Mouse (Mus musculus): ENCODE measurements at regions not wholly inside any gene's neighbourhood (a gene's known extent, or its start where the extent isn't known, plus 50 kb on each side); places are given as distances from the start of the nearest gene placed in this dataset.

GRCm38 (mm10) chr9:41412174-41412757 is 250.8 kb upstream of the Ubash3b start:
- H3K4me2 ChIP-seq (ENCODE audit: low read depth) = no peak overlapping the region
- DNase-seq (no peak), ATAC-seq (no peak)
- WGBS = 32% methylated on average over 5 of the region's 5 CpGs
- no peak overlapping the region for H3K9ac ChIP-seq
- H3K27me3 ChIP-seq (ENCODE audit: insufficient read depth, low read length) = no peaks in the 10 kb centered on the region
- H3K9me3 ChIP-seq (ENCODE audit: low read length) = no peaks in the 10 kb centered on the region
- peaks cover 15% of the 10 kb centered on the region; the same call in 1 of the 2 replicates for H3K4me1 ChIP-seq (ENCODE audit: insufficient read depth)
- H3K4me3 ChIP-seq (ENCODE audit: low read depth, low read length) = no peak overlapping the region
- H3K36me3 ChIP-seq (ENCODE audit: insufficient read depth) = peaks cover 6% of the 10 kb centered on the region; the same call in 1 of the 2 replicates
- no peak for TF ChIP-seq CTCF (IDR thresholded peaks at IDR 0.05; ENCODE audit: low read depth)
- H3K27ac ChIP-seq (ENCODE audit: low read depth, low read length) = 0 out of 2 replicates have a peak overlapping the region, but pooled peaks have one; percentile 36

GRCm38 (mm10) chr9:41408301-41408700 is 246.8 kb upstream of the Ubash3b start:
- WGBS = 20% methylated on average over 2 of the region's 2 CpGs
- H3K27me3 ChIP-seq (ENCODE audit: insufficient read depth, low read length) = no peaks in the 10 kb centered on the region
- ATAC-seq (no peak), DNase-seq (no peak)
- no peak overlapping the region for H3K27ac ChIP-seq (ENCODE audit: low read depth, low read length)
- no peak overlapping the region for H3K4me2 ChIP-seq (ENCODE audit: low read depth)
- H3K9me3 ChIP-seq (ENCODE audit: low read length) = no peaks in the 10 kb centered on the region
- H3K4me1 ChIP-seq (ENCODE audit: insufficient read depth) = peaks cover 11% of the 10 kb centered on the region; the same call in 1 of the 2 replicates
- H3K4me3 ChIP-seq (ENCODE audit: low read depth, low read length) = no peak overlapping the region
- TF ChIP-seq CTCF (IDR thresholded peaks at IDR 0.05; ENCODE audit: low read depth) = no peak
- 0 out of 2 replicates have a peak, but pooled peaks cover 2% of the 10 kb centered on the region for H3K36me3 ChIP-seq (ENCODE audit: insufficient read depth)
- no peak overlapping the region for H3K9ac ChIP-seq

DNA sequence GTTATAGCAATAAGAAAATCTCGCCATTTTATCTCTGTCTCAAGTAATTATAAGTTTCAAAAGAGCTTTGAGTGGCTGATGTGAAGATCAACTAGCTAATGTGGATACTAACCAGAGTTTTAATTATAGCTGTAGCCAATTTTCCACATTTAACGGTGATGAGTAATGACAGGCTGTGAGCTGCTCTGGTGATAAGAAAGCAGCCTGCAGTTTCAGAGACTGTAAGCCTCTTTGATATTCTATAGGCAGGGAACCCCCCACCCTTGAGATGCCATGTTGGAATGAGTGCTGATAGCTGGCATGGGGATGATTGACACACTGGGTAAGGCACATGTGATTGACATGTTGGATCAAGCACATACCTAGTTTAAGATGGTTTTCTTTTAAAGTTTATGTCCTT is 245.6 kb upstream of the Ubash3b start:
- TF ChIP-seq CTCF (IDR thresholded peaks at IDR 0.05; ENCODE audit: low read depth) = no peak
- Histone ChIP-seq H3K36me3 (ENCODE audit: insufficient read depth) (0 out of 2 replicates have a peak, but pooled peaks cover 2% of the 10 kb centered on the region), H3K27me3 (ENCODE audit: insufficient read depth, low read length) (no peaks in the 10 kb centered on the region), H3K4me2 (ENCODE audit: low read depth) (no peak overlapping the region), H3K27ac (ENCODE audit: low read depth, low read length) (no peak overlapping the region), H3K9ac (no peak overlapping the region), H3K4me1 (ENCODE audit: insufficient read depth) (0 out of 2 replicates have a peak, but pooled peaks cover 9% of the 10 kb centered on the region), H3K4me3 (ENCODE audit: low read depth, low read length) (no peak overlapping the region), H3K9me3 (ENCODE audit: low read length) (no peaks in the 10 kb centered on the region)
- ATAC-seq = no peak
- WGBS = 42% methylated on average over 2 of the region's 2 CpGs
- no peak for DNase-seq

DNA sequence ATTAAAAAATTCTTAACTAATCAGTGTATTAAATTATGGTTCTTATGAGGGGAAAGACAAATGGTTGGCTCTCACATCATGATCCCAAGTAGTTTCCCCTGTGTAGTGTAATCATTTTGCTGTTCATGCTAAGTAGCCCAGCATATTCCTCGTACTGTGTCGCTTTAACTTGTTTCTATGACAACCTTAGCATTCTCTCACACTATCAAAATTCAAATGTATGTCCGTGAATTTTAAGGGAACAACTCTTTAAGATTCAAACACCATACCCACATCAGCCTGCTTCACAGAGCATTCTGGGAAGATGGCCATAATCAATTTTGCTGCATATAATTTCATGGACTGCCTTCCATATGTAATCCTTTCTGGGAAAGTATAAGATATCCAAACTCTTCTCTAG is 241.4 kb upstream of the Ubash3b start:
- Histone ChIP-seq H3K27ac (ENCODE audit: low read depth, low read length) (0 out of 2 replicates have a peak overlapping the region, but pooled peaks have one; percentile 40), H3K4me2 (ENCODE audit: low read depth) (no peak overlapping the region), H3K4me1 (ENCODE audit: insufficient read depth) (0 out of 2 replicates have a peak, but pooled peaks cover 3% of the 10 kb centered on the region), H3K9ac (no peak overlapping the region), H3K27me3 (ENCODE audit: insufficient read depth, low read length) (no peaks in the 10 kb centered on the region), H3K4me3 (ENCODE audit: low read depth, low read length) (no peak overlapping the region), H3K9me3 (ENCODE audit: low read length) (no peaks in the 10 kb centered on the region), H3K36me3 (ENCODE audit: insufficient read depth) (peaks cover 12% of the 10 kb centered on the region)
- no peak for TF ChIP-seq CTCF (IDR thresholded peaks at IDR 0.05; ENCODE audit: low read depth)
- DNase-seq (peak; percentile 60), ATAC-seq (peak; percentile 91)
- WGBS = 49% methylated on average over 3 of the region's 3 CpGs

- Histone ChIP-seq H3K4me3 (ENCODE audit: low read depth, low read length) (no peak overlapping the region), H3K9me3 (ENCODE audit: low read length) (no peaks in the 10 kb centered on the region), H3K36me3 (ENCODE audit: insufficient read depth) (peaks cover 15% of the 10 kb centered on the region), H3K27ac (ENCODE audit: low read depth, low read length) (no peak overlapping the region), H3K9ac (no peak overlapping the region), H3K4me2 (ENCODE audit: low read depth) (no peak overlapping the region), H3K4me1 (ENCODE audit: insufficient read depth) (no peaks in the 10 kb centered on the region), H3K27me3 (ENCODE audit: insufficient read depth, low read length) (no peaks in the 10 kb centered on the region)
- 81% methylated on average over 6 of the region's 6 CpGs for WGBS
- no peak for TF ChIP-seq CTCF (IDR thresholded peaks at IDR 0.05; ENCODE audit: low read depth)
- DNase-seq (no peak), ATAC-seq (no peak)
Observed at GRCm38 (mm10) chr9:41400950-41401349, 239.5 kb upstream of the Ubash3b start.

GRCm38 (mm10) chr9:41395471-41395870 is 234.0 kb upstream of the Ubash3b start:
- Histone ChIP-seq H3K4me3 (ENCODE audit: low read depth, low read length) (no peak overlapping the region), H3K9me3 (ENCODE audit: low read length) (no peaks in the 10 kb centered on the region), H3K4me1 (ENCODE audit: insufficient read depth) (peaks cover 5% of the 10 kb centered on the region; the same call in 1 of the 2 replicates), H3K9ac (no peak overlapping the region), H3K27me3 (ENCODE audit: insufficient read depth, low read length) (no peaks in the 10 kb centered on the region), H3K27ac (ENCODE audit: low read depth, low read length) (no peak overlapping the region), H3K4me2 (ENCODE audit: low read depth) (no peak overlapping the region), H3K36me3 (ENCODE audit: insufficient read depth) (peaks cover 19% of the 10 kb centered on the region)
- ATAC-seq = no peak
- no peak for TF ChIP-seq CTCF (IDR thresholded peaks at IDR 0.05; ENCODE audit: low read depth)
- 23% methylated on average over 4 of the region's 4 CpGs for WGBS
- DNase-seq = no peak

- ATAC-seq = peak; percentile 83
- H3K9ac ChIP-seq = no peak overlapping the region
- peak; percentile 79 for DNase-seq
Observed at GRCm38 (mm10) chr9:41391591-41392320, 230.3 kb upstream of the Ubash3b start.

More at GRCm38 (mm10) chr9:41391591-41392320, 230.3 kb upstream of the Ubash3b start:
- WGBS = 20% methylated on average over 6 of the region's 6 CpGs
- Histone ChIP-seq H3K4me3 (ENCODE audit: low read depth, low read length) (no peak overlapping the region), H3K27me3 (ENCODE audit: insufficient read depth, low read length) (no peaks in the 10 kb centered on the region), H3K4me1 (ENCODE audit: insufficient read depth) (peaks cover 5% of the 10 kb centered on the region; the same call in 1 of the 2 replicates), H3K36me3 (ENCODE audit: insufficient read depth) (peaks cover 16% of the 10 kb centered on the region), H3K27ac (ENCODE audit: low read depth, low read length) (peak overlapping the region; percentile 57), H3K4me2 (ENCODE audit: low read depth) (no peak overlapping the region), H3K9me3 (ENCODE audit: low read length) (no peaks in the 10 kb centered on the region)
- peak; percentile 13; the same call in 1 of the 2 replicates for TF ChIP-seq CTCF (IDR thresholded peaks at IDR 0.05; ENCODE audit: low read depth)
